Mouse (Mus musculus) myocyte (in vitro differentiated cells): ENCODE data around the gene Saxo1.

ENCODE experiments used
- CEBPB ChIP-seq: IDR thresholded peaks from 2 replicates; pipeline ENCODE4 v1.6.1; 2011; ENCODE audit warnings: mild to moderate bottlenecking, moderate library complexity; ENCODE audit not compliant: poor library complexity, insufficient read depth, severe bottlenecking
- E2F4 ChIP-seq: IDR thresholded peaks from one replicate; pipeline ENCODE4 v1.6.1; 2011; ENCODE audit warnings: mild to moderate bottlenecking, control low read depth, moderate library complexity; ENCODE audit not compliant: insufficient read depth

DNA sequence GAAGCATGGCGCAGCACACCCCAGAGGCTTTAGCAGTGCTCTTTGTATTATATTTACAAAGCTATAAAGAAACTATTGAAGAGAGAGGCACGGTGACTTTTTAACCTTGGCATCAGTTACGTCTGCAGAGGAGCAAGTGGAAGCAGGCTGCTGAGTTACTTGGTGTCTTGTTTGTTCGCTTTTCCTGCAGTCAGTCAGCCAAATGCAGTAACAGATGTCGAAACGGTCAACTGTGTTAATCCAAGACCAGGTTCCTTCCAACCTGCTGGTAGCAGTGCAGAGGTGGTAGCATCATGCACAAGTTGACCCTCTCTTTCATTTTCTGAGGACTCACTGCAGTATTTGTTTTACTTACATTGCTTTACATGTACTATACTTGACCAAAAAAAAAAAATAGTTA, 135.5 kb downstream of the Saxo1 start:
- TF ChIP-seq CEBPB (no peak), E2F4 (no peak)
